Mouse (Mus musculus): ENCODE data around the gene Calhm1. TPM values are rescaled to one million over a fixed set of nuclear protein-coding genes. Genes with fewer than 3 reads are reported as not detected.

The Calhm1 gene
- total RNA-seq, 2 experiments from 2014 or later = not detected

Other genes with a start within 250 kb of the Calhm1 start
- 100 to 1,000 TPM; 185 to 190 TPM for gene Ina, start 129.6 kb downstream of the Calhm1 start, total RNA-seq (2021)
- gene Nt5c2, start 129.1 kb downstream of the Calhm1 start, total RNA-seq (2021) = 10 to 100 TPM; 68.8 to 69.3 TPM
- gene Pcgf6, start 93.3 kb downstream of the Calhm1 start, total RNA-seq (2021) = 10 to 100 TPM; 18.9 to 19.4 TPM
- 1 to 10 TPM; 5.2 to 6.1 TPM for gene Taf5, start 76.5 kb downstream of the Calhm1 start, total RNA-seq (2021)
- gene Usmg5, start 53.6 kb downstream of the Calhm1 start, total RNA-seq (2021) = 100 to 1,000 TPM; 874 to 891 TPM
- 10 to 100 TPM; 17.5 to 17.7 TPM for gene Pdcd11, start 53.5 kb downstream of the Calhm1 start, total RNA-seq (2021)
- gene Calhm2, start 6.0 kb downstream of the Calhm1 start, total RNA-seq (2021) = 1 to 10 TPM; 3.6 to 3.9 TPM
- not detected for gene Calhm3, start 13.5 kb upstream of the Calhm1 start, total RNA-seq (2021)
- 100 to 1,000 TPM; 161 to 164 TPM for gene Neurl1a, start 34.6 kb upstream of the Calhm1 start, total RNA-seq (2021)